Mouse (Mus musculus) layer of hippocampus, adult 9-11 months (tissue): ENCODE data around the gene Ttll1.
"Not testable (repeated sequence)": the region's sequence is repeated elsewhere in the genome, so short reads cannot be mapped to it uniquely, and the experiment has no call there.

ENCODE experiments used
- DNase-seq: peaks from one replicate; pipeline ENCODE4 v3.0.0; 2022

Ttll1 gene

GRCm38 (mm10) chr15:83523196-83523595, 12.5 kb upstream of the Ttll1 start:
- DNase-seq, result no peak

- DNase-seq, result no peak
Measured at GRCm38 (mm10) chr15:83520861-83521382, 10.2 kb upstream of the Ttll1 start.

- peak; percentile 45 for DNase-seq
Measured at GRCm38 (mm10) chr15:83518215-83519048, 7.7 kb upstream of the Ttll1 start.

GRCm38 (mm10) chr15:83515018-83515417, 4.3 kb upstream of the Ttll1 start:
- DNase-seq, result no peak

- no peak for DNase-seq
Measured at GRCm38 (mm10) chr15:83512489-83513281, 2.0 kb upstream of the Ttll1 start.

- DNase-seq, result no peak
Measured at GRCm38 (mm10) chr15:83509950-83510804, 516 bp downstream of the Ttll1 start.

GRCm38 (mm10) chr15:83501483-83501882, 9.2 kb downstream of the Ttll1 start:
- not testable (repeated sequence) for DNase-seq

- no peak for DNase-seq
Measured at GRCm38 (mm10) chr15:83500352-83500751, 10.3 kb downstream of the Ttll1 start.

DNA sequence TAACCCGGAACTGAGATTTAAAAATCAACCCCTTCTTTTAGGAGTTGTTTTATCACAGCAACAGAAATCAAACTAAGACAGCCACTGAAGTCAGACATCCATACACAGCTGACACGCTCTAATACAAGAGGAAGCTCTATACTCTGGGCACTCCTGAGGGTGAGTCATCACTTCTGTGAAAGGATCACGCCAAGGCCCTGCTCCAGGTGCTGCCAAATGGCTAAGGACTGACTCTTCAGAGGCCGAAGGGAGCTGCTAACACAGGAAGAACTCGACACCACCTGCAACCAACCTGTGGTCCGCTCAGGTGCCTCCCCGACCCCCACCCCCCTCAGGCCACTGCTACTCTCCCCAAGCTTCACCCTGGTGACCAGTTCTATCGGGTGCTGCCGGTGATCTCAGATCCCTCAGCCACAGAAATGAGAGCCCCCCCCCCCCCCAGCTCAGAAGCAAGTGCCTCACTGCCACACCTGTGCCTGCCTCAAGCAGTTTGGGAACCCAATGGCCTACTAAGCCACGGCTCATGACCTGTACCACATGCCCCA, 11.4 kb downstream of the Ttll1 start:
- DNase-seq, result no peak

GRCm38 (mm10) chr15:83497299-83497698, 13.4 kb downstream of the Ttll1 start:
- no peak for DNase-seq

- DNase-seq, result no peak
Measured at GRCm38 (mm10) chr15:83495787-83496367, 14.8 kb downstream of the Ttll1 start.

DNA sequence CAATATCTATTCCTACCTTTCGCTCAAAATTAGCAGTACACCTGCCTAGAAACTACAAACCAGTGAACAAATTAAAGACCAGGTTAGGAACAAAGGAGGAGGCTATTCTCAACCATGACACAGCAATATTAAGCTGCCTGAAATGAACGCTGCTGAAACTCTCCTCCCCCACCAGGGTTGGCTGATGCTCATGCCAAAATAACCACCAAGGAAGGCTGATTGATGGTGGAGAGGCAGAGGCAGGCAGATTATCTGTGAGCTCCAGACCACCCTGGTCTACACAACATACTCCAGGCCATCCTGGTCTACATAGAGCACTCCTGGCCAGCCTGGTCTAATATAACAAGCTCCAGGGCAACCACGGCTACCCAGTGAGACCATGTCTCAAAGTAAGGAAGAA, 15.5 kb downstream of the Ttll1 start:
- no peak for DNase-seq

DNA sequence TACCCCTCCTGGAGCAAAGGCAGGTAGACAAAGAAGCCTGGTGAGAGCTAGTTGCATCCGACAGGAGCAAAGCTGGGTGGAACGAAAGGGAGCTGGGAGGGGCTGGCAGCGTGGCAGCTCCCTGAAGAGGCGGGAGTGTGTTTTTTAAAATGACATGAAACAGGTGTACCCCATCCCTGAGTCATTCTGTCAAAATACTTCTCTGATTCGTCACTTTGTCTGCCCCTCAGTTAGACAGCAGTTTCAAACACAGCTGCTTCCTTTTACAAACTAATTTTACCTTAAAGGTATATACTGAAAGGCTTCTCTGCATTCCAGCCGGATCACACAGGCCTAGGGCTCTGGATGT, 16.1 kb downstream of the Ttll1 start:
- no peak for DNase-seq

- no peak for DNase-seq
Measured at GRCm38 (mm10) chr15:83493856-83494571, 16.7 kb downstream of the Ttll1 start.

DNA sequence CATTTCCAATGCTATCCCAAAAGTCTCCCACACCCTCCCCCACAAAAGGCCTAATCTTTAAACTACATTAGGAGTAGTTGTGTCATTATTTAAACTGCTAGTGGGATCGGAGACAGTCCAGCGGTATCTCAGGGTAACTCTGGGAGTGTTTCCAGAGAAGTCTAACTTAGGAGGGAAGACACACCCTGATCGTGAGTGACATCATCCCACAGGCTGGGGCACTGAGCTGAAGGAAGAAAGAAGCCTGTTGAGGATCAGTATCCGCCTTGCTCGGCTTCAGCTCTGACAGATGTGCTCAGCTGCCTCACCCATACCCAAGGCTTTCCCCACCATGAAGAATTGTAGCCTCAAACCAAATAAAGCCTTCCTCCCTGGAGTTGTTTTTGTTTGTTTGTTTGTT, 18.8 kb downstream of the Ttll1 start:
- DNase-seq, result no peak

GRCm38 (mm10) chr15:83489471-83489870, 21.2 kb downstream of the Ttll1 start:
- no peak for DNase-seq

- peak; percentile 19 for DNase-seq
Measured at GRCm38 (mm10) chr15:83487477-83488115, 23.1 kb downstream of the Ttll1 start.

- DNase-seq, result no peak
Measured at GRCm38 (mm10) chr15:83484311-83484710, 26.4 kb downstream of the Ttll1 start.

DNA sequence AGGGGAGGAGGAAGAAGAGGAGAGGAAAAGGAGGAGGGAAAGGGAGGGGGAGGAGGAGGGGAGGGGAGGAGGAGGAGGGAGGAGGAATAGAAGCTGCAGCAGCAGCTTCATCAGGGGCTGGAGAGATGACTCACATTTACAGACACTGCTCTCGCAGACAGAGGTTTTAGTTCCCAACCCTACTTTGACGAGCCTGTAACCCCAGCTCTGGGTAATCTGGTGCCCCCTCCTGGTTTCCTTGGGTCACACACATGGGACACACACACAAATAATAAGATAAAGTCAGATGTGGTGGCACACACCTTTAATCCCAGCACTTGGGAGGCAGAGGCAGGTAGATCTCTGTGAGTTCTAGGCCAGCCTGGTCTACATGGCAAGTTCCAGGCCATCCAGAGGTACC, 27.2 kb downstream of the Ttll1 start:
- DNase-seq, result no peak

- DNase-seq, result no peak
Measured at GRCm38 (mm10) chr15:83482645-83483224, 28.0 kb downstream of the Ttll1 start.
